Mouse (Mus musculus): Measurements from ENCODE around the gene Ldb3. TPM values are rescaled to one million over a fixed set of nuclear protein-coding genes. Genes with fewer than 3 reads are reported as not detected.

Gene Ldb3
- polyA plus RNA-seq, 1 experiment from 2014 or later: 15.2 TPM

- Histone ChIP-seq H3K27ac (ENCODE audit: low read depth, low read length) (no peak overlapping the region), H3K4me3 (ENCODE audit: low read depth, low read length) (no peak overlapping the region), H3K9ac (ENCODE audit: low read depth, low read length) (no peak overlapping the region), H3K4me1 (replicated peaks; ENCODE audit: control insufficient read depth, insufficient read depth, low read length) (no peaks in the 10 kb centered on the region; the same call in 1 of the 2 replicates), H3K27me3 (replicated peaks; ENCODE audit: control insufficient read depth, insufficient read depth, low read length) (no peaks in the 10 kb centered on the region), H3K4me2 (replicated peaks; ENCODE audit: low read depth) (no peak overlapping the region), H3K36me3 (ENCODE audit: control insufficient read depth, insufficient read depth) (no peaks in the 10 kb centered on the region), H3K9me3 (ENCODE audit: control insufficient read depth) (no peaks in the 10 kb centered on the region)
- 72% methylated on average over 5 of the region's 5 CpGs for WGBS
- no peak for ATAC-seq
- TF ChIP-seq CTCF (IDR thresholded peaks at IDR 0.05; ENCODE audit: low read depth): no peak
Measured at GRCm38 (mm10) chr14:34623074-34623473, 34.6 kb upstream of the Ldb3 start.

GRCm38 (mm10) chr14:34620611-34621376, 32.3 kb upstream of the Ldb3 start:
- no peak overlapping the region for H3K27ac ChIP-seq (ENCODE audit: low read depth, low read length)
- H3K9ac ChIP-seq (ENCODE audit: low read depth, low read length): no peak overlapping the region

DNA sequence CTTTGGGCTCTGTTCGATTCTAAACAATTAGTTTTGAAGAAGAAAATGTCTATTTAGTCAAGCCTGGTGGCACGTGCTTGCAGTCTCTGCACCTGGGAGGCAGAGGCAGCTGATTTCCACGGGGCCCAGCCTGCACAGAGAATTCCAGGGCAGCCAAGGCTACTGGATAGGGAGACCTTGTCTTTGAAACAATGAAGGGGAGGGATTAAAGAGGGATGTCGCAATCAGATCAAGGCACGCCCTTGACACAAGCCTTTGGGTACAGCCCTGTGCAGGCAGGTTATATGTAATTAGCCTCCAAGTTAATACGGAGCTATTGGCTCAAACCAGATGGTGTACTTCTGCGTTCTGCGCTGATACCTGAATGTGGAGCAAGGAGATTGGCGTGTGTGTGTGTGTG, 30.3 kb upstream of the Ldb3 start:
- 29% methylated on average over 9 of the region's 9 CpGs for WGBS
- H3K4me3 ChIP-seq (ENCODE audit: low read depth, low read length): no peak overlapping the region
- no peaks in the 10 kb centered on the region for H3K27me3 ChIP-seq (replicated peaks; ENCODE audit: control insufficient read depth, insufficient read depth, low read length)
- no peak overlapping the region for H3K4me2 ChIP-seq (replicated peaks; ENCODE audit: low read depth)
- H3K36me3 ChIP-seq (ENCODE audit: control insufficient read depth, insufficient read depth): no peaks in the 10 kb centered on the region
- H3K9me3 ChIP-seq (ENCODE audit: control insufficient read depth): no peaks in the 10 kb centered on the region
- H3K4me1 ChIP-seq (replicated peaks; ENCODE audit: control insufficient read depth, insufficient read depth, low read length): no peaks in the 10 kb centered on the region; the same call in 1 of the 2 replicates
- no peak for TF ChIP-seq CTCF (IDR thresholded peaks at IDR 0.05; ENCODE audit: low read depth)
- peak; percentile 91 for ATAC-seq
- H3K27ac ChIP-seq (ENCODE audit: low read depth, low read length): peak overlapping the region; percentile 6; the same call in 1 of the 2 replicates
- H3K9ac ChIP-seq (ENCODE audit: low read depth, low read length): no peak overlapping the region

More at GRCm38 (mm10) chr14:34620611-34621376, 32.3 kb upstream of the Ldb3 start:
- TF ChIP-seq CTCF (IDR thresholded peaks at IDR 0.05; ENCODE audit: low read depth): peak; percentile 79
- no peaks in the 10 kb centered on the region; the same call in 1 of the 2 replicates for H3K4me1 ChIP-seq (replicated peaks; ENCODE audit: control insufficient read depth, insufficient read depth, low read length)
- no peaks in the 10 kb centered on the region for H3K9me3 ChIP-seq (ENCODE audit: control insufficient read depth)
- 44% methylated on average over 10 of the region's 10 CpGs for WGBS
- no peak for ATAC-seq
- H3K27me3 ChIP-seq (replicated peaks; ENCODE audit: control insufficient read depth, insufficient read depth, low read length): no peaks in the 10 kb centered on the region
- no peak overlapping the region for H3K4me2 ChIP-seq (replicated peaks; ENCODE audit: low read depth)
- H3K36me3 ChIP-seq (ENCODE audit: control insufficient read depth, insufficient read depth): no peaks in the 10 kb centered on the region
- H3K4me3 ChIP-seq (ENCODE audit: low read depth, low read length): no peak overlapping the region

GRCm38 (mm10) chr14:34616821-34617220, 28.3 kb upstream of the Ldb3 start:
- no peak overlapping the region for H3K27ac ChIP-seq (ENCODE audit: low read depth, low read length)
- H3K9me3 ChIP-seq (ENCODE audit: control insufficient read depth): no peaks in the 10 kb centered on the region
- ATAC-seq: peak; percentile 39
- no peak overlapping the region for H3K4me2 ChIP-seq (replicated peaks; ENCODE audit: low read depth)
- 3% methylated on average over 8 of the region's 8 CpGs for WGBS
- no peaks in the 10 kb centered on the region for H3K36me3 ChIP-seq (ENCODE audit: control insufficient read depth, insufficient read depth)
- H3K4me1 ChIP-seq (replicated peaks; ENCODE audit: control insufficient read depth, insufficient read depth, low read length): no peaks in the 10 kb centered on the region
- no peak overlapping the region for H3K9ac ChIP-seq (ENCODE audit: low read depth, low read length)
- peak; percentile 99 for TF ChIP-seq CTCF (IDR thresholded peaks at IDR 0.05; ENCODE audit: low read depth)
- H3K4me3 ChIP-seq (ENCODE audit: low read depth, low read length): no peak overlapping the region
- H3K27me3 ChIP-seq (replicated peaks; ENCODE audit: control insufficient read depth, insufficient read depth, low read length): no peaks in the 10 kb centered on the region

DNA sequence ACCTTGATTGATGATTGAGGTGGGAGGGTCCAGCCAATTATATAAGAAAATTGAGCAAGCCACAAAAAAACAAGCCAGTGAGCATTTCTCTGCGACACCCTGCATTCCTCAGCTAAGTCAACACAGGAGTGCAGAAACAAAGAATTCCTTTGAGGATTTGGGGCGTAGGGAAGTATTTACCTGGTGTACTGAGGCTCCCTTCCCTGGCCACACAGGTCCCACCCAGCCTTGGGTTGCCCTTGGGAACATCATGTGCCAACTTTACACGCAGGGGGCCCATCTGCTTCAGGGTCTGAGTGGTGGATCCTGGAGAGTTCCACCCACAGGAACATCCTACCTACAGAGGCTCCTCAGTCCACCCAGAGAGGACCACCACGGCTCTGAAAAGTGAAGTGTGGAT, 27.1 kb upstream of the Ldb3 start:
- Histone ChIP-seq H3K4me1 (replicated peaks; ENCODE audit: control insufficient read depth, insufficient read depth, low read length) (no peaks in the 10 kb centered on the region), H3K36me3 (ENCODE audit: control insufficient read depth, insufficient read depth) (no peaks in the 10 kb centered on the region), H3K27ac (ENCODE audit: low read depth, low read length) (no peak overlapping the region), H3K9ac (ENCODE audit: low read depth, low read length) (no peak overlapping the region), H3K27me3 (replicated peaks; ENCODE audit: control insufficient read depth, insufficient read depth, low read length) (no peaks in the 10 kb centered on the region), H3K4me2 (replicated peaks; ENCODE audit: low read depth) (no peak overlapping the region), H3K9me3 (ENCODE audit: control insufficient read depth) (no peaks in the 10 kb centered on the region), H3K4me3 (ENCODE audit: low read depth, low read length) (no peak overlapping the region)
- TF ChIP-seq CTCF (IDR thresholded peaks at IDR 0.05; ENCODE audit: low read depth): no peak
- ATAC-seq: no peak
- WGBS: 49% methylated on average over 4 of the region's 4 CpGs

DNA sequence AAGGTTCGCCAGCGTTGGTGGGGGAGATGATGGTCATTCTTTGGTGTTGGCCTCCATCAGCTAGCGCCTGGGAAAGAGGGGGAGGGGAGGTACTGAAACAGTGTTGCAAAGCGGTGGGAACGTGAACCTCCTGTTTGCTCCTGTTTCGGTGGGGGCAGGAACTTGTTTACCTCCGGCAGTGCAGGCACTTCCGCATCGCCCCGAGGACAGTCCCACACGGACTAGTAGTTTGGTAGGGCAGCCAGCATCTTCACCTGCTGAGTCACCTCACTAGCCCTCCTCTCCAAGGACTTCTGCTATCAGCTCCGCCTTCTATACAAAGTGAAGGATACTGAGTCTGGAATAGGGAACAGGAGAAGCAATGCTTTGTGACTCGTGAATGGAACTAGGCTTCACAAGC, 26.6 kb upstream of the Ldb3 start:
- no peak; the same call in 1 of the 2 replicates for ATAC-seq
- H3K9ac ChIP-seq (ENCODE audit: low read depth, low read length): no peak overlapping the region
- H3K4me2 ChIP-seq (replicated peaks; ENCODE audit: low read depth): peak overlapping the region; percentile 58
- no peaks in the 10 kb centered on the region for H3K4me1 ChIP-seq (replicated peaks; ENCODE audit: control insufficient read depth, insufficient read depth, low read length)
- no peaks in the 10 kb centered on the region for H3K27me3 ChIP-seq (replicated peaks; ENCODE audit: control insufficient read depth, insufficient read depth, low read length)
- no peak for TF ChIP-seq CTCF (IDR thresholded peaks at IDR 0.05; ENCODE audit: low read depth)
- peak overlapping the region; percentile 17; the same call in 1 of the 2 replicates for H3K4me3 ChIP-seq (ENCODE audit: low read depth, low read length)
- H3K27ac ChIP-seq (ENCODE audit: low read depth, low read length): no peak overlapping the region
- no peaks in the 10 kb centered on the region for H3K36me3 ChIP-seq (ENCODE audit: control insufficient read depth, insufficient read depth)
- 6% methylated on average over 13 of the region's 13 CpGs for WGBS
- H3K9me3 ChIP-seq (ENCODE audit: control insufficient read depth): no peaks in the 10 kb centered on the region

Measured in intestine, postnatal 0 days (tissue).